Mouse (Mus musculus) thymus, adult 2 months (tissue): ENCODE measurements at regions not wholly inside any gene's neighbourhood (a gene's known extent, or its start where the extent isn't known, plus 50 kb on each side); places are given as distances from the start of the nearest gene placed in this dataset.

Source experiments
- DNase-seq: peaks from one replicate; pipeline ENCODE4 v3.0.0; 2021
- H3K27ac ChIP-seq: fragments of 200-500 bp; 2 replicates; pipeline ENCODE4 v1.5.1; 2012; ENCODE audit warnings: low read length, control low read depth; ENCODE audit not compliant: control insufficient read depth, insufficient read depth
- H3K27me3 ChIP-seq: fragments of 200-500 bp; 2 replicates; pipeline ENCODE4 v1.6.1; 2012; ENCODE audit warnings: mild to moderate bottlenecking, low read length, moderate library complexity, mixed read lengths; ENCODE audit not compliant: control insufficient read depth, insufficient read depth
- H3K36me3 ChIP-seq: fragments of 200-500 bp; 2 replicates; pipeline ENCODE4 v1.6.1; 2012; ENCODE audit warnings: mild to moderate bottlenecking, low read length, moderate library complexity; ENCODE audit not compliant: control insufficient read depth, insufficient read depth
- H3K4me1 ChIP-seq: fragments of 200-500 bp; replicated peaks from 2 replicates; pipeline ENCODE4 v1.6.1; 2012; ENCODE audit warnings: low read length; ENCODE audit not compliant: control insufficient read depth, insufficient read depth
- H3K4me3 ChIP-seq: fragments of 200-500 bp; 2 replicates; pipeline ENCODE4 v1.5.1; 2012; ENCODE audit warnings: mild to moderate bottlenecking, low read length, control low read depth, moderate library complexity; ENCODE audit not compliant: control insufficient read depth, insufficient read depth
- CTCF ChIP-seq: fragments of 200-500 bp; IDR thresholded peaks from 2 replicates; pipeline ENCODE4 v1.5.1; 2012; ENCODE audit warnings: mild to moderate bottlenecking, control low read depth, low read length, moderate library complexity, borderline replicate concordance; ENCODE audit not compliant: control insufficient read depth, poor library complexity, insufficient read depth; ENCODE audit errors: extremely low read depth
- POLR2A ChIP-seq: fragments of 200-500 bp; IDR thresholded peaks from 2 replicates; pipeline ENCODE4 v1.6.1; 2012; ENCODE audit warnings: mild to moderate bottlenecking, low read length, control low read depth, moderate library complexity; ENCODE audit not compliant: control insufficient read depth, poor library complexity, insufficient read depth; ENCODE audit errors: extremely low read depth
- WGBS: fragments of 180-500 bp; shearing (Covaris S2); methylation state at CpG from one replicate; pipeline ENCODE4 v1.1.7; 2018; 5-methylcytosine and 5-hydroxymethylcytosine counted together

DNA sequence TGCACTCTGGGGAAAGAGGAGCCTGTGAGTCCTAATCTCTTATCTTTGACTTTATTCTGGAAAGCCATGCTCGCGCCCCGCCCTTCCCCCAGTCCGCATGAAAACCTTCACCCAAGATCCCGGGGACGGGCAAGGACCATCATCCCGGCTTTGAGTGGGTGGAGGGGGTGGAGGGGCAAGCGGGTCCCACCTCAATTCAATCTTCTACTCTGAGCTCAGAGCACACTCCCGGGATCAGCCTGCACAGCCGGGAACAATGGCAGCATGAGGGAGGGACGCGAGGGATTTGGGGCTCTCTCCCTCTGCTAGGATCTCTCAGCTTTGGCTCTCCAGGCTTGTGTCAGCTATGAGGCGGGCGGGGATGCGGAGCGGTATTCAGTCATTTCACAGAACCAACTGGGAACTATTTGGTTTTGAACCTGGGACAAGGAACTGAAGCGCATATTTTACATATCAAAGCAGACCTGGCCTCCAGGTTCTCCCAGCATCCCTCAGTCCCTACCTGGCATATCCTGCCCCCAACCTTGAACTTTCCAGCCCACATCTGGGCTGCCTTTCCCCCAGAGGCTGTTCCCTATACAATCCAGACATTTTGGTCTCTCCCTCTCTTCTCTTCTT lies 537.2 kb downstream of the Med13l start:
- Histone ChIP-seq H3K36me3 (no peaks in the 10 kb centered on the region), H3K27ac (no peak overlapping the region), H3K4me3 (no peak overlapping the region), H3K27me3 (no peaks in the 10 kb centered on the region), H3K4me1 (no peaks in the 10 kb centered on the region)
- TF ChIP-seq POLR2A (no peak), CTCF (no peak)
- WGBS: 15% methylated on average over 17 of the region's 17 CpGs
- DNase-seq: no peak

DNA sequence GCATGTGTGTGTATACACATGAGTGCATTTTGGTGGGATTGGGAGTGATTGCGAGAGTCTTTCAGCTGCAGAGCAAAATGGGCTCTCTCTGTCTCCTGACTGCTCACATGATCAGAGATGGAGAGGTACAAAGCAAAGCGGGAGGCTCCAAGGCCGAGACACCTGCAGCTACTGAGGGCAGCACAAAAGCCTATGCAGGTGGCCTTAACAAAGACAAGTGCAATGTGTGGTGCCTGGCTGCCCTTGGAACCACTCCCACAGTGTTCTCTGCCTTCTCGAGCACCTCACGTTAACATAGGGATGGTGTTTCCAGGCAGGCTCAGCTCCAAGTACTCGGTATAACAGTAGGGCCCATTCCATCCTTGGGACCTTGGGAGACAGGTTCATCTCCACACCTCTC lies 539.3 kb downstream of the Med13l start:
- Histone ChIP-seq H3K4me3 (no peak overlapping the region), H3K27me3 (no peaks in the 10 kb centered on the region), H3K27ac (no peak overlapping the region), H3K4me1 (no peaks in the 10 kb centered on the region), H3K36me3 (no peaks in the 10 kb centered on the region)
- DNase-seq: no peak
- WGBS: 90% methylated on average over 6 of the region's 6 CpGs
- no peak for TF ChIP-seq POLR2A
- no peak for TF ChIP-seq CTCF

DNA sequence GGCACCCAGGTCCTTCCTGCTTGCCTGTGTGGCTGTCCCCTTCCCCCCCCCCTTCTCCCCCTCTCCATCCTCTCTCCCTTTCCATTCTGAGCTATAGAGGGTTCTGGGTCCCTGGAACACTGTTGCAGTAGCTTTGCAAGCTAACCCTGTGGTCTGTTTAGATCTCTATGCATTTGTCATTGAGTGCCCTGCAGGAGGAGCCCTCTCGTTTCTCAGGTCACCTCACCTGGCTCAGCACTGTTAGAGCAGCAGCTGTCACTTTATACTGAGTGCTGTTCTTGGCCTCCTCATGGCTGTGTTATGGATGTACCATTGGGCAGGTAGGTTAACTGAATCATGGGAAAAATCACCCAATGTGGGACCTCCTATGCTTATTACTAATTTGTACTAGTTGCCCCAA lies 543.0 kb downstream of the Med13l start:
- Histone ChIP-seq H3K36me3 (no peaks in the 10 kb centered on the region), H3K4me3 (no peak overlapping the region), H3K4me1 (no peaks in the 10 kb centered on the region), H3K27me3 (no peaks in the 10 kb centered on the region), H3K27ac (no peak overlapping the region)
- TF ChIP-seq CTCF (no peak), POLR2A (no peak)
- 38% methylated on average over 1 of the region's 1 CpGs for WGBS
- no peak for DNase-seq

DNA sequence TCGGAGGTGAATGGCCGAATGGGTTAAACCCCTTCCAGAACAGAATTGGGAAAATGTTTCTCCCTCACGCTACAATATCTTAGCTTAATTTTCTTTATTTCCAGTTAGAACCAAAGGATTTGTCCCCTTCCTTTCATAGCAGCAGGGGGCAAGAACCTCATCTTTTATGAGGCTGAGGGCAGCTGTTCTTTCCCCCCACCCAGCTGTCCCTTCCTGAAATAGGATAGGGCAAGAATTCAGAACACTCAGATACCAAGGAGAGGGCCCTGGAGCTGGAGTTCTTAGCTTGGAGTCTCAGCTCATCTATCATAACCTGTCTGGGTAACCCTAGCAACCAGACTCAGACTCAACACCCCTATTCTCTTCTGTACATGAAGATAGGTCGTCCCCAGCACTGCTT lies 547.4 kb downstream of the Med13l start:
- no peak overlapping the region for H3K4me3 ChIP-seq
- no peaks in the 10 kb centered on the region for H3K27me3 ChIP-seq
- H3K36me3 ChIP-seq: no peaks in the 10 kb centered on the region
- TF ChIP-seq POLR2A: no peak
- TF ChIP-seq CTCF: no peak
- no peak for DNase-seq
- no peak overlapping the region for H3K27ac ChIP-seq
- H3K4me1 ChIP-seq: no peaks in the 10 kb centered on the region
- 88% methylated on average over 4 of the region's 4 CpGs for WGBS

DNA sequence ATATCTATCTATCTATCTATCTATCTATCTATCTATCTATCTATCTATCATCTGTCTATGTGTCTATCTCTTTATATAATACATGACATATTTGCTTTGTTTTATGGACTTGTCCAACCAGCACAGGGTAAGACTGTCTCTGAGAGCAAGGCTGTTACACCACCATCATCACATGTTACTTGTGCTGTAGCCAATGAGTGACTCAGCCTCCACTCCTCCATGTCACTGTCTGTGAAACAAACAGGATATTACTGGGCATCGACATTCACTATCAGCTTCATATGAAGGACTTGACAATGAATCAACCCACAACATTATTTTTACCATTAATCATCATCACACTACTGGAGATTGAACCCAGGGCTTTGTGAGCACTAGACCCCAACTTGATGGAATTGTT lies 549.0 kb downstream of the Med13l start:
- WGBS: 87% methylated on average over 1 of the region's 1 CpGs
- Histone ChIP-seq H3K27me3 (no peaks in the 10 kb centered on the region), H3K27ac (no peak overlapping the region), H3K36me3 (no peaks in the 10 kb centered on the region), H3K4me3 (no peak overlapping the region), H3K4me1 (no peaks in the 10 kb centered on the region)
- no peak for TF ChIP-seq CTCF
- no peak for TF ChIP-seq POLR2A
- no peak for DNase-seq

DNA sequence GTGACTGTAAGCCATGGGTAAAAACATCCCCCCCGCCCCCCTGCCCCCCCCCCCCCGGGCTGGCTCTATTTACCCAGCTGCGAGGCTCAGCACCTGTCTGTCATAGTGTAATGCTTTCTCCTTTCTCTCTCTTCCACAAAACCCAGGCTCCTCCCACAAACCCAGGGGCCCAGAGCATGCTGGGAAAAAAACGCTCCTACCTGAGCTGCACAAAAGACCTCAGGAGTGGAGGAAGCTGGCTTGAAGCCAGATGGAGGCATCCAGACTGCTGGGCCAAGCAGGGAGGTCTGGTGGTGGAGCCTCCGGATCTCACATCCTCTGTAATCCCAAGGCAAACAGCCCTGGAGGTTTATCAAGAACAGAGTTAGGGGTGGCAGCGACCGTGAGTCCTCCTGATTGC lies 553.6 kb downstream of the Med13l start:
- no peaks in the 10 kb centered on the region for H3K4me1 ChIP-seq
- no peak overlapping the region for H3K4me3 ChIP-seq
- H3K27ac ChIP-seq: no peak overlapping the region
- no peaks in the 10 kb centered on the region for H3K27me3 ChIP-seq
- TF ChIP-seq CTCF (no peak), POLR2A (no peak)
- DNase-seq: no peak
- WGBS: 80% methylated on average over 7 of the region's 7 CpGs
- H3K36me3 ChIP-seq: no peaks in the 10 kb centered on the region

DNA sequence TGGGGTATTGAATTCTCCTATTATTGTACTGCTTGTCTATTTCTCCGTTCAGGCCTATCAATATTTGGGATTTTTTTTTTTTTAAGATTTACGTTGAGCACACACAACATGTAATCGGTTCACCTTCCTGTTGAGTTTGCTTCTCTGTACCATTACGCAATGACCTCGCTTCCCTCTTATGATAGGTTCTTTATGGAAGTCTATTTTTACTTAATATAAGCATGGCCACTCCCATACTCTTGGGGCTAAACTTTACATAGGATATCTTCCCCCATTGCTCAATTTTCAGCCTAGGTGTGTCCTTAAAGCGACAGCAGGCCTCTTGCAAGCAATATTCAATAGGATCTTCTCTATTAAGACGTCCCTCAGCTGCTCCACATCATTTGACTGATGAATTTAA lies 544.7 kb upstream of the Tbx3 start:
- WGBS: 91% methylated on average over 7 of the region's 7 CpGs
- TF ChIP-seq POLR2A (no peak), CTCF (no peak)
- Histone ChIP-seq H3K27me3 (no peaks in the 10 kb centered on the region), H3K27ac (no peak overlapping the region), H3K36me3 (no peaks in the 10 kb centered on the region), H3K4me3 (no peak overlapping the region), H3K4me1 (no peaks in the 10 kb centered on the region)
- no peak for DNase-seq
